Mouse (Mus musculus): ENCODE data around the gene Olfr862.

Olfr862 gene

GRCm38 (mm10) chr9:19887904-19888303 lies at the start of gene Olfr862:
Gene Olfr862, minus strand, starts transcription at chr9:19888004.
- no peak for DNase-seq

DNA sequence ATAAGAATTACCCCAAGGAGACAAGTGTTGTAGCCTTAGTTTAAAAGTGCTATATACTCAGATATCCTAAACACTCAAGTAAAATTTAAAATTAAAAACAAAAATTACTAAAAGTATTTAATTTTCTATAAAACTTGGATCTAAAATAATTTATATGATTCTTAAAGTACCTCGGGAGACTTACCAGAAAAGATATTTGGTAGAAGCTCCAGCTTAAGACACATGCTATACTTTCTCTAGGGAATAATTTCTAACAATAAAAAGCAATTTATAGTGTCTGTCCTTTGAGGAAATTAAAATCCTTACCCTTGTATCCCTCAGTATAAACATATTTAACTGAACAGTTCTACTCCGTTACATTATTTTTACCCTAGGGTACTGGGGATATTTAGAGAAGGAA lies 28.8 kb upstream of the Olfr862 start, which contains the start of gene Olfr77:
Gene Olfr77, plus strand, starts transcription at position 301 of the 400 bp plus-strand sequence.
- no peak for DNase-seq

GRCm38 (mm10) chr9:19911170-19911569 lies 23.4 kb upstream of the Olfr862 start:
- DNase-seq = no peak

DNA sequence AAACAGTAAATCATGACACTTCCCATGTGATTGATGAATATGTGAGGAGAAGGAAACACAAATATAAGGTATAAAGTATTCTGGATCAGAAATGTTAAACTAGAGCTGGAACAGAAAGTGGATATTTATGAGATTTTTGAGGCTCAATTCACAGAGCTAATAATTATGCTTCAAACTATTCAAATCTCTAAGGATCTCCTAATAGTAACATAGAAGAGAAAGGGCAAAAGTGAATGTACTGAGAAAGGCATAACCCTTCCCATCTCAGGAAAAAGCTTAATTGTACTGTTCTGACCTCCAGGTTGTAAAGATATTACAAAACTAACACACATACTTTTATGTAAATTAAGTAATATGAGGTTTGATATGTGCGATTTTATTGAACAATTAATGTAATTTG lies 38.2 kb downstream of the Olfr862 start, which contains the start of gene Olfr860:
Gene Olfr860, minus strand, starts transcription at position 101 of the 400 bp plus-strand sequence.
- no peak for DNase-seq
